Mouse (Mus musculus) mature B cell (primary cell): ENCODE measurements around the gene Gje1.

Experiments
- in situ Hi-C: fragments of 300-500 bp; cut with MboI; formaldehyde crosslinking; loops from 2 replicates; pipeline ENCODE4 v1.14.3; 2019

The Gje1 gene

GRCm38 (mm10) chr10:14718114-14718513 is at the start of gene Gje1:
Gene Gje1 (minus strand): TSS chr10:14718214.
- in situ Hi-C loops, result no loop called here

GRCm38 (mm10) chr10:14760618-14761017 is 42.6 kb upstream of the Gje1 start:
- in situ Hi-C loops, result no loop called here

GRCm38 (mm10) chr10:14759665-14760558 is 41.9 kb upstream of the Gje1 start:
- in situ Hi-C loops, result no loop called here

DNA sequence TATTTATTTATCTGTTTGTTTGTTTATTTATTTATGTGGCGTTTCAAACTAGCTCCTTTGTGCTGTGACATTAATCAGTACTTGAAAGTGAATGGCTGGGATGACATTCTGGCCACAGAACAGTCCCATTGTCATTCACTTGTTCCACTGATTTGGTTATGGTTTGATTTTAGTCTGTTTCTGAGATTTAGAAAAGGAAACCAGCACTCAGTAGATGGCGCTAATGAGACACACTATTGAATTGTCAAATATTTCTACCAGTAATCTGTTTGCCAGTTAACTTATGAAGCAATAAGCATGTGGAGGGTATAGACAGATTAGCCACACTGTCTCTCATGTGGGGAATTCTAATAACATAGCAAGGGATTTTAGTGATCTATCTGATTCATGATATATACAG is 16.3 kb upstream of the Gje1 start:
- in situ Hi-C loops, result no loop called here

- in situ Hi-C loops, result no loop called here
Measured at GRCm38 (mm10) chr10:14725671-14726070, 7.7 kb upstream of the Gje1 start.

GRCm38 (mm10) chr10:14705072-14706066 is 12.6 kb downstream of the Gje1 start, which contains the start of the genes Vta1 and Nmbr:
Gene Vta1 (minus strand): TSS chr10:14705560.
Gene Nmbr (plus strand): TSS chr10:14705591.
- in situ Hi-C loops, result no loop called here

DNA sequence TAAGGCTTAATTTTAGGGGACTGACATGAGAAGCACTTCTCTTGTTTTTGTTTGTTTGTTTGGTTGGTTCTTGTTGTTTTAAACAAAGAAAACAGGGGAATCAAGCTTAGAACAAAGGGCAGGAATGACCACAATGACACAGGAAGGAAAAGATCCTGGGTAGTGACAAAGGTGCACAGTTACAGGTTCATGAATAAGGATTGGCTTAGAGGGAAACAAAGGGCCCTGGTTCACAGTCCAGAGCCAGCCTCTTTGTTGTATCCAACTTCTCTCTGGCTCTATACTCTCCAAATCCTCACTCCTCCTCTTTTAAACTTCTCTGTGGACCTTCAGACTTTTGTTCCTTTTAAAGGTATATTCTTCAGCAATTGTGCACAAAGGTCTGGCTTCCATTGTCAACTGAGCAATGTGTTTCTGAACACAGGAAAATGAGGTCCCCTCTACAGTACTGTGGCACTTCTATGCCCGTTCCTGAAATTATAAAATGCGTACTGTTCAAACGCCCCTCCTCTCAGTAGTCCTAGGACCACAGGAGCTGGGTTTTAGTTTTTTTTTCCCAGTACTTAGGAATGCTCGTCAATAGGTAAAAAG is 14.1 kb downstream of the Gje1 start:
- in situ Hi-C loops, result no loop called here

GRCm38 (mm10) chr10:14703239-14703638 is 14.8 kb downstream of the Gje1 start:
- in situ Hi-C loops, result no loop called here

DNA sequence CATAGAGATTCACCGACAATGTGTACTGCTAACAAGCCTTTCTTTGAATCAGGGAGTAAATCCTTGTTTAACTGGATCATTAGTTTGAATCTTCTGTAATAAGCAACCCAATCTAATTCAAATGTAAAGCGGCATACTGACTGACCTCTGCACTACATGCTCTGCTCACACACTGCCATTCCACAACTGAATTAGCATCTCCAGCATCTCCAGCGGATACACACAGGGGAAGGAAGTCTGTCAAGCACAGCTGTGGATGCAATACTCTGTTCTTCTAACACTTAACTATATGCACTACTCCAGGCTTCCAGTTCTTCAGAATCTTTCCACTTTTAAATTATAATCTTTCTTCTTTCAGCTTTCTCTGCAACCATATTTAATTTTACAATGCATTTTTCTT is 27.7 kb downstream of the Gje1 start:
- in situ Hi-C loops, result no loop called here

GRCm38 (mm10) chr10:14688785-14689442 is 29.1 kb downstream of the Gje1 start:
- in situ Hi-C loops, result no loop called here

DNA sequence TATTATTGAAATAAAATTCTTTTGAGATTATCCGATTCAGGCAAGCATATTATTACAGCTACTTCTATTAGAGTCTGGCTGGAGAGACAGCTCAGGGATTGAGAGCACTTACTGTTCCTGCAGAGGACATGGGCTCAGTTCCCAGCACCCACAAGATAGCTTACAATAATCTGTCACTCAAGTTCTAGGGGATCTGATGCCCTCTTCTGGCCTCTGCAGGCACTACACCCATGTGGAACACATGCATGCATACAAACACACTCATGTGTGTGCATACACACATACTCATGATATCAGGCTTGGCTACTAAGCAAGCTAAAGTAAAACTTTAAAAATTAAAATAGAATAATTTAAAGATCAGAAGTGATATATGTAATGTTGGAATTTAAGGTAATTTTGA is 32.4 kb downstream of the Gje1 start:
- in situ Hi-C loops, result no loop called here

GRCm38 (mm10) chr10:14666147-14666546 is 51.9 kb downstream of the Gje1 start:
- in situ Hi-C loops, result no loop called here
